11 mouse cellular contexts compared by ENCODE assay signal in genomic region chr3:79066455-79067055, GRCm38 (mm10).
A peak's percentile ranks its signal among the peaks of the same experiment; 100 is the strongest.
DNase-seq lines count a peak whose midpoint lies in the region; ATAC-seq and TF ChIP-seq lines count a peak whose summit lies in the region.
"Had no signal": no experiment of that assay in that cellular context is flagged by ENCODE, and none has a peak within 500 bp of the region (broad histone marks: within the 10 kb centered on the region; RNA-seq: fewer than 3 reads in every experiment).

No protein-coding gene starts in this region.

- H3K4me3 ChIP-seq in embryonic facial prominence, embryonic 15.5 days (replicated peaks), result no peak overlapping the region
- H3K4me3 ChIP-seq in embryonic facial prominence, embryonic 10.5 days, result no peak overlapping the region
- H3K4me3 ChIP-seq in layer of hippocampus, adult 2 months, result no peak overlapping the region

- no peak for TF ChIP-seq CTCF in layer of hippocampus, adult 2 months (conservative IDR thresholded peaks at IDR 0.05)

- no peak overlapping the region for H3K27ac ChIP-seq in embryonic facial prominence, embryonic 15.5 days (replicated peaks)
- no peak overlapping the region for H3K27ac ChIP-seq in embryonic facial prominence, embryonic 10.5 days (replicated peaks)
- H3K27ac ChIP-seq in layer of hippocampus, adult 2 months, result peak overlapping the region; percentile 59

- peaks cover 39% of the 10 kb centered on the region for H3K36me3 ChIP-seq in embryonic facial prominence, embryonic 15.5 days
- H3K36me3 ChIP-seq in embryonic facial prominence, embryonic 10.5 days (replicated peaks), result peaks cover 54% of the 10 kb centered on the region

- H3K4me2 ChIP-seq in embryonic facial prominence, embryonic 15.5 days (replicated peaks), result no peak overlapping the region

- H3K9ac ChIP-seq in embryonic facial prominence, embryonic 15.5 days, result no peak overlapping the region

- no peak for DNase-seq in embryonic facial prominence, embryonic 10.5 days (ENCODE audit: low spot score)
- DNase-seq in layer of hippocampus, adult 2 months (ENCODE audit: low spot score in 2 of 2), result peak in 1 of 2 experiments; percentile 51
- DNase-seq in layer of hippocampus, postnatal 14 days (ENCODE audit: low spot score in 2 of 2), result no peak
- peak; percentile 43 to 49 for DNase-seq in cerebellum, postnatal 36 days
- peak; percentile 40 for DNase-seq in telencephalon, adult 2 months (ENCODE audit: low read depth, low spot score)
- DNase-seq in spleen, adult 18-20 months, result no peak
- no peak for DNase-seq in urinary bladder, adult 18-20 months (ENCODE audit: low spot score in 2 of 2)
- DNase-seq: kidney, adult 2 months; liver; lung, postnatal 4 days had no signal

- WGBS in embryonic facial prominence, embryonic 15.5 days, result 85% methylated on average over 28 of the region's 28 CpGs
- 88% methylated on average over 28 of the region's 28 CpGs for WGBS in embryonic facial prominence, embryonic 10.5 days

- H3K4me1 ChIP-seq in embryonic facial prominence, embryonic 15.5 days, result no peaks in the 10 kb centered on the region
- peaks cover 1% of the 10 kb centered on the region; the same call in 1 of the 2 replicates for H3K4me1 ChIP-seq in embryonic facial prominence, embryonic 10.5 days

- ATAC-seq in embryonic facial prominence, embryonic 15.5 days (ENCODE audit: insufficient number of reproducible peaks, low FRiP score, low TSS enrichment, low read depth), result peak; percentile 15; the same call in 1 of the 2 replicates

- no peaks in the 10 kb centered on the region for H3K9me3 ChIP-seq in embryonic facial prominence, embryonic 15.5 days (replicated peaks)
- H3K9me3 ChIP-seq in embryonic facial prominence, embryonic 10.5 days, result no peaks in the 10 kb centered on the region

- H3K27me3 ChIP-seq in embryonic facial prominence, embryonic 15.5 days, result no peaks in the 10 kb centered on the region
- no peaks in the 10 kb centered on the region for H3K27me3 ChIP-seq in embryonic facial prominence, embryonic 10.5 days (replicated peaks; ENCODE audit: low read depth, poor library complexity, severe bottlenecking)

Comparison
In these comparisons a context has a peak if more than half of its experiments do, and no peak if none do; other contexts are left out.
1. DNase-seq: peak in cerebellum, postnatal 36 days (2 of 2) and telencephalon, adult 2 months (single experiment); none in embryonic facial prominence, embryonic 10.5 days (single experiment), layer of hippocampus, postnatal 14 days (0 of 2), spleen, adult 18-20 months (0 of 2) and urinary bladder, adult 18-20 months (0 of 2).